Mouse (Mus musculus) testis, adult 2 months (tissue): ENCODE data around the gene Atp8b4. TPM values are rescaled to one million over a fixed set of nuclear protein-coding genes. Genes with fewer than 3 reads are reported as not detected.

Experiments used
- H3K27ac ChIP-seq: fragments of 200-500 bp; 2 replicates; pipeline ENCODE4 v1.5.1; 2012; ENCODE audit warnings: low read depth, low read length; ENCODE audit not compliant: control insufficient read depth, insufficient read depth
- H3K27me3 ChIP-seq: fragments of 200-500 bp; 2 replicates; pipeline ENCODE4 v1.6.1; 2012; ENCODE audit warnings: mild to moderate bottlenecking, low read length, moderate library complexity; ENCODE audit not compliant: control insufficient read depth, insufficient read depth
- H3K36me3 ChIP-seq: fragments of 200-500 bp; 2 replicates; pipeline ENCODE4 v1.6.1; 2012; ENCODE audit warnings: mild to moderate bottlenecking, low read length; ENCODE audit not compliant: control insufficient read depth, insufficient read depth
- H3K4me1 ChIP-seq: fragments of 200-500 bp; 2 replicates; pipeline ENCODE4 v1.6.1; 2012; ENCODE audit warnings: low read length; ENCODE audit not compliant: control insufficient read depth, insufficient read depth
- H3K4me3 ChIP-seq: fragments of 200-500 bp; 2 replicates; pipeline ENCODE4 v1.5.1; 2012; ENCODE audit warnings: low read depth, mild to moderate bottlenecking, low read length, moderate library complexity, mixed read lengths; ENCODE audit not compliant: control insufficient read depth
- CTCF ChIP-seq: fragments of 200-500 bp; IDR thresholded peaks from 2 replicates; pipeline ENCODE4 v1.5.1; 2012; ENCODE audit warnings: low read depth, mild to moderate bottlenecking, inconsistent platforms, low read length, moderate library complexity; ENCODE audit not compliant: control insufficient read depth, insufficient read depth, insufficient replicate concordance
- POLR2A ChIP-seq: fragments of 200-500 bp; IDR thresholded peaks from 2 replicates; pipeline ENCODE4 v1.6.1; 2012; ENCODE audit warnings: low read depth, mild to moderate bottlenecking, inconsistent platforms, low read length, moderate library complexity; ENCODE audit not compliant: control insufficient read depth
- polyA plus RNA-seq: library from polyadenylated mRNA; depleted of rRNA; stranded (reverse); fragments of >200 nt; gene quantifications from 2 replicates; pipeline ENCODE4 v1.2.3, GENCODE M21; 2012

Gene Atp8b4
- polyA plus RNA-seq, 1 experiment: 0.32 TPM

DNA sequence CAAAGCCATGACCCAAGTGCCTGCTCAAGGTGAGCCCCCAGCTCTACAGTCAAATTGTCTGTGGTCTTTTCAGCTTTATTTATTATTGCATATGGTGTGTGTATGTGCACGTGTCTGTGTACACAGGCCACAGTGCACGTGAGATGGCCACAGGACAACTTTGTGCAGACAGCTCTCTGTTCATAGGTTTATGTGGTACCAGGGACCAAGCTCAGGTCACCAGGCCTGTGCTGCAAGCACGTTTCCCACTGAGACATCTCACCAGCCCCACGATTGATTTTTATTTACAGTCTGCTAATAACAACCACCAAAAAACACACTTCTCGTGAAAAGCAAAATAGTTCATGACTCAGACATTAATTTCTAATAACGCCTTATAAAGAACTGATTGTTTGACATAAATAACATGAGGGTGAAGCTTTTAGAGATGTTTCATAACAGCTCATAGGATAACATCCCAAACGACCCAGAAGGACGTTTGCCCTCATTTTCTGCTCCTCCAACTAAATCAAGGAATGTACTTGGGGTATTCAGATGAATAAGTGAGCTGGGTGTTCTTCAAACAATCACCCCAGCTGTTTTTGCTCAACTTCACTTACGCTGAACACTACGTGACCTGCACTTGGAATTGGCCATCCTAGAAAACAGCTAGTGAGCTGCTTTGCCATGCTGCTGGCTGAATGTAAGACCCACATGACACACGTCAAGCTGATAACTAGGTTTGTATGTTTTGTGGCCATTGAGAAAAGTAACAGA, 15.0 kb downstream of the Atp8b4 start:
- Histone ChIP-seq H3K36me3 (no peaks in the 10 kb centered on the region), H3K4me1 (no peaks in the 10 kb centered on the region), H3K27ac (no peak overlapping the region), H3K4me3 (no peak overlapping the region), H3K27me3 (no peaks in the 10 kb centered on the region)
- TF ChIP-seq CTCF: no peak
- TF ChIP-seq POLR2A: no peak

DNA sequence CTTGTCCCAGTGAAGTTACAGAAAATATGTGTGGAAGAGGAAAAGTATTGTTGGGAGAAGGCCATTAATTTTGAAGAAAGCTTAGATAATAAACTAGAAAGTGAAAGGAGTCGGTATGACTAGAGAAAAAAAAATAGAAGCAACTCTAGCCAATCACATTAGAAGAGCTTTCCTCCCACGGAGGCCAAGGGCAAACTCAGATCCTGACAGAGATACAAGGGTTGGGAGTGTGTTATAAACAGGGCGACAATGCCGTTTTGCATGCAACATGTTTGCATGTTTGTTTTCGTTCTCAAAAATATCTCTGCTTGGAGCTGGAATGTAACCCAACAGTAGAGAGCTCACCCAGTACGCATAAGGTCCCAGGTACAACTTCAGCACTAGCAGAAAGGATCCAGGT, 17.1 kb downstream of the Atp8b4 start:
- H3K36me3 ChIP-seq: no peaks in the 10 kb centered on the region
- TF ChIP-seq CTCF (no peak), POLR2A (no peak)
- no peaks in the 10 kb centered on the region for H3K4me1 ChIP-seq
- H3K27ac ChIP-seq: no peak overlapping the region
- no peaks in the 10 kb centered on the region for H3K27me3 ChIP-seq
- H3K4me3 ChIP-seq: no peak overlapping the region

- TF ChIP-seq CTCF (no peak), POLR2A (no peak)
- Histone ChIP-seq H3K36me3 (no peaks in the 10 kb centered on the region), H3K27ac (no peak overlapping the region), H3K4me1 (no peaks in the 10 kb centered on the region), H3K4me3 (no peak overlapping the region), H3K27me3 (no peaks in the 10 kb centered on the region)
Observed at GRCm38 (mm10) chr2:126477556-126477955, 22.9 kb downstream of the Atp8b4 start.

- Histone ChIP-seq H3K27me3 (no peaks in the 10 kb centered on the region), H3K27ac (no peak overlapping the region), H3K36me3 (no peaks in the 10 kb centered on the region), H3K4me1 (no peaks in the 10 kb centered on the region), H3K4me3 (no peak overlapping the region)
- no peak for TF ChIP-seq POLR2A
- TF ChIP-seq CTCF: no peak
Observed at GRCm38 (mm10) chr2:126475681-126476410, 24.6 kb downstream of the Atp8b4 start.

DNA sequence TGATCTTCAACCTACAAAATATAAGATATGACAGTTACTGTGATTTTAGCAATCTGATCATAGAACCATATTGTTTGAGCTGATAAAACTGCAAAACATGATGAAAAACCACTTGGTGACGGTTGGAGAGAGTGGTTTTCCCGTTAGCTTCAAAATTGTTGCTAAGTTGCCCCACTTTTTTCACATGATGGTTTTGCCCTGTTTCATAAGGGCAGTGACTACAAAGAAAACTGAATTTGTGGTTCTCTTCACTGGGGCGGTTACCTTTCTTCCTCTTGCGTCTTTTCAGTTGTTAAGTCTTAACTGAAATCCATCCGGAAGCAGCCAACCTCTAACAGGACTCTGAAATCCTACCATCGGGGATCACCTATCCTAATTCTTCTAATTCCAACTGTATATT, 26.5 kb downstream of the Atp8b4 start:
- no peaks in the 10 kb centered on the region for H3K27me3 ChIP-seq
- TF ChIP-seq CTCF (no peak), POLR2A (no peak)
- no peaks in the 10 kb centered on the region for H3K36me3 ChIP-seq
- no peak overlapping the region for H3K27ac ChIP-seq
- H3K4me3 ChIP-seq: no peak overlapping the region
- no peaks in the 10 kb centered on the region for H3K4me1 ChIP-seq

DNA sequence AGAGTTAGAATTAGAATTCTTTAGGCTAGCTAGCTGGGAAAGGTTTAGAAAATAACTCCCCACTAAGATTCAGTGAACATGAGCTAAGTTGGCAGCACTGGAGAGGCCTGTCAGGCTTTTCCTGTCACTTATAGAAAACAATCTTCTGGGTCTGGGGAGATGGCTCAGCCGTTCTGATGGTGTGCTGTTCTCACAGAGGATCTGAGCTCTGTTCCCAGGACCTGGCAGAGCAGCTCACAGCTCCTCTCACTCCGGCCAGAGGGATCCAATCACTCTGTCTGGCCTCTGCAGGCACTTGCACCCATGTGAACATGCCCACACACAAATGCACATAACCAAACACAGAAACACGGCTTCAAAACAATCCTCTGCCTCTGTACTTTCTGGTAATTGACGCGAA, 27.6 kb downstream of the Atp8b4 start:
- no peaks in the 10 kb centered on the region for H3K36me3 ChIP-seq
- H3K27ac ChIP-seq: no peak overlapping the region
- no peaks in the 10 kb centered on the region for H3K4me1 ChIP-seq
- TF ChIP-seq POLR2A (no peak), CTCF (no peak)
- no peaks in the 10 kb centered on the region for H3K27me3 ChIP-seq
- H3K4me3 ChIP-seq: no peak overlapping the region

GRCm38 (mm10) chr2:126467790-126468189, 32.7 kb downstream of the Atp8b4 start:
- Histone ChIP-seq H3K27ac (no peak overlapping the region), H3K4me3 (no peak overlapping the region), H3K36me3 (no peaks in the 10 kb centered on the region), H3K27me3 (no peaks in the 10 kb centered on the region), H3K4me1 (no peaks in the 10 kb centered on the region)
- no peak for TF ChIP-seq POLR2A
- TF ChIP-seq CTCF: no peak
